In genomic region chr12:77011092-77011720, GRCm38 (mm10) we compare ENCODE assay signal across 12 mouse cellular contexts. TPM values are rescaled to one million over a fixed set of nuclear protein-coding genes. Genes with fewer than 3 reads are reported as not detected.
A peak's percentile ranks its signal among the peaks of the same experiment; 100 is the strongest.
DNase-seq lines count a peak whose midpoint lies in the region.
"Had no signal": no experiment of that assay in that cellular context is flagged by ENCODE, and none has a peak within 500 bp of the region (broad histone marks: within the 10 kb centered on the region; RNA-seq: fewer than 3 reads in every experiment).

No protein-coding gene starts in this region.

- intact Hi-C loops in left cerebral cortex, postnatal 4 days (cut with DNase I): no loop called here
- intact Hi-C loops in left cerebral cortex, postnatal 36 days (cut with DNase I): no loop called here

- peak; percentile 35 for DNase-seq in embryo, embryonic 10.5 days (ENCODE audit: low spot score)
- DNase-seq in embryo, embryonic 10 days (ENCODE audit: low spot score): no peak
- DNase-seq in left cerebral cortex, postnatal 4 days: peak; percentile 24
- DNase-seq in left cerebral cortex, postnatal 36 days (ENCODE audit: low spot score in 2 of 2): no peak
- peak; percentile 65 for DNase-seq in MEL-GATA-1-ER (ENCODE audit: extremely low read depth, low read depth)
- DNase-seq in lung, postnatal 10 days: peak; percentile 36
- no peak for DNase-seq in layer of hippocampus, adult 9-11 months
- no peak for DNase-seq in thymus, postnatal 4 days
- DNase-seq: adrenal gland, postnatal 36 days; layer of hippocampus, postnatal 36 days; right cerebral cortex, postnatal 4 days; thymus, adult 18-20 months had no signal

RNA-seq across cellular contexts. Expression of gene Max, which starts 49.2 kb away (rescaled TPM):
- total RNA-seq in left cerebral cortex, postnatal 4 days (2021): 10 to 100 TPM; 78.8 to 80.9 TPM
- total RNA-seq in left cerebral cortex, postnatal 36 days (2021): 10 to 100 TPM; 67.9 to 77.1 TPM

Comparison
In these comparisons a context has a peak if more than half of its experiments do, and no peak if none do; other contexts are left out.
1. DNase-seq: peak in embryo, embryonic 10.5 days (single experiment), left cerebral cortex, postnatal 4 days (single experiment), MEL-GATA-1-ER (single experiment) and lung, postnatal 10 days (single experiment); none in embryo, embryonic 10 days (single experiment), left cerebral cortex, postnatal 36 days (0 of 2), layer of hippocampus, adult 9-11 months (single experiment) and thymus, postnatal 4 days (single experiment).